Mouse (Mus musculus) myocyte (in vitro differentiated cells): ENCODE data around the gene Hist1h4d. TPM values are rescaled to one million over a fixed set of nuclear protein-coding genes. Genes with fewer than 3 reads are reported as not detected.

ENCODE experiments used
- H3K27me3 ChIP-seq: one replicate; pipeline ENCODE4 v1.6.1; 2011; ENCODE audit not compliant: control insufficient read depth, insufficient read depth, insufficient read length
- H3K36me3 ChIP-seq: one replicate; pipeline ENCODE4 v1.6.1; 2011; ENCODE audit not compliant: control insufficient read depth, insufficient read depth
- H3K4me2 ChIP-seq: one replicate; pipeline ENCODE4 v1.6.1; 2011; ENCODE audit warnings: low read depth, control low read depth
- H3K4me3 ChIP-seq: one replicate; pipeline ENCODE4 v1.5.1; 2011; ENCODE audit warnings: mild to moderate bottlenecking, control low read depth, moderate library complexity
- H3K79me2 ChIP-seq: one replicate; pipeline ENCODE4 v1.6.1; 2011; ENCODE audit not compliant: control insufficient read depth, insufficient read depth
- H3ac ChIP-seq: one replicate; pipeline ENCODE4 v1.6.1; 2011; ENCODE audit not compliant: control insufficient read depth, insufficient read length
- CEBPB ChIP-seq: IDR thresholded peaks from 2 replicates; pipeline ENCODE4 v1.6.1; 2011; ENCODE audit warnings: mild to moderate bottlenecking, moderate library complexity; ENCODE audit not compliant: poor library complexity, insufficient read depth, severe bottlenecking
- E2F4 ChIP-seq: IDR thresholded peaks from one replicate; pipeline ENCODE4 v1.6.1; 2011; ENCODE audit warnings: mild to moderate bottlenecking, control low read depth, moderate library complexity; ENCODE audit not compliant: insufficient read depth
- MAX ChIP-seq: IDR thresholded peaks from one replicate; pipeline ENCODE4 v1.6.1; 2011; ENCODE audit warnings: low read depth, mild to moderate bottlenecking, control low read depth
- MYOD1 ChIP-seq, 3 experiments: IDR thresholded peaks; one replicate each; pipeline ENCODE4 v1.6.1; 2011; ENCODE audit warnings: control low read depth in 2 of 3, low read depth in 2 of 3, mild to moderate bottlenecking in 2 of 3, moderate library complexity in 1 of 3; ENCODE audit not compliant: insufficient read length in 2 of 3, control insufficient read depth in 1 of 3
- MYOG ChIP-seq, 3 experiments: IDR thresholded peaks; one replicate each; pipeline ENCODE4 v1.6.1; 2011; ENCODE audit warnings: control low read depth in 2 of 3, low read depth in 2 of 3, mild to moderate bottlenecking in 2 of 3; ENCODE audit not compliant: insufficient read length in 2 of 3, control insufficient read depth in 1 of 3, insufficient read depth in 1 of 3
- POLR2A ChIP-seq: IDR thresholded peaks from one replicate; pipeline ENCODE4 v1.6.1; 2011; ENCODE audit warnings: low read depth, mild to moderate bottlenecking, control low read depth, moderate library complexity; ENCODE audit not compliant: insufficient read length
- POLR2AphosphoS2 ChIP-seq: IDR thresholded peaks from one replicate; pipeline ENCODE4 v1.6.1; 2011; ENCODE audit warnings: low read depth, control low read depth; ENCODE audit not compliant: insufficient read length
- REST ChIP-seq: IDR thresholded peaks from one replicate; pipeline ENCODE4 v1.6.1; 2011; ENCODE audit warnings: mild to moderate bottlenecking, control low read depth, moderate library complexity; ENCODE audit not compliant: insufficient read depth, insufficient read length
- SRF ChIP-seq: IDR thresholded peaks from one replicate; pipeline ENCODE4 v1.6.1; 2011; ENCODE audit warnings: low read depth; ENCODE audit not compliant: control insufficient read depth, insufficient read length
- TCF12 ChIP-seq: IDR thresholded peaks from one replicate; pipeline ENCODE4 v1.6.1; 2011; ENCODE audit warnings: mild to moderate bottlenecking, control low read depth; ENCODE audit not compliant: poor library complexity, insufficient read depth, severe bottlenecking
- TCF3 ChIP-seq: IDR thresholded peaks from one replicate; pipeline ENCODE4 v1.6.1; 2011; ENCODE audit warnings: low read depth, control low read depth; ENCODE audit not compliant: insufficient read length
- USF1 ChIP-seq: IDR thresholded peaks from one replicate; pipeline ENCODE4 v1.6.1; 2011; ENCODE audit warnings: low read depth, mild to moderate bottlenecking, control low read depth, moderate library complexity
- polyA plus RNA-seq: library from polyadenylated mRNA; unstranded; fragments of >200 nt; fragmentation: generic; extraction: Trizol; gene quantifications from one replicate; pipeline ENCODE4 v1.2.1, GENCODE M21; 2012; ENCODE audit warnings: missing spikeins

Gene Hist1h4d
- polyA plus RNA-seq, 1 experiment = 1.8 TPM

GRCm38 (mm10) chr13:23611638-23612037 is 30.2 kb downstream of the Hist1h4d start:
- Histone ChIP-seq H3K36me3 (no peaks in the 10 kb centered on the region), H3K4me3 (no peak overlapping the region), H3K27me3 (no peaks in the 10 kb centered on the region), H3K4me2 (no peak overlapping the region), H3K79me2 (no peaks in the 10 kb centered on the region), H3ac (no peak overlapping the region)
- TF ChIP-seq MYOG (IDR thresholded peaks at IDR 0.05; ENCODE audit: control insufficient read depth in 1 of 3, insufficient read depth in 1 of 3, insufficient read length in 2 of 3, low read depth in 2 of 3) (no peak), TCF12 (no peak), POLR2A (no peak), POLR2AphosphoS2 (no peak), USF1 (no peak), CEBPB (no peak), SRF (no peak), TCF3 (no peak), REST (no peak), E2F4 (no peak), MYOD1 (IDR thresholded peaks at IDR 0.05; ENCODE audit: control insufficient read depth in 1 of 3, insufficient read length in 2 of 3, low read depth in 2 of 3) (no peak), MAX (no peak)

DNA sequence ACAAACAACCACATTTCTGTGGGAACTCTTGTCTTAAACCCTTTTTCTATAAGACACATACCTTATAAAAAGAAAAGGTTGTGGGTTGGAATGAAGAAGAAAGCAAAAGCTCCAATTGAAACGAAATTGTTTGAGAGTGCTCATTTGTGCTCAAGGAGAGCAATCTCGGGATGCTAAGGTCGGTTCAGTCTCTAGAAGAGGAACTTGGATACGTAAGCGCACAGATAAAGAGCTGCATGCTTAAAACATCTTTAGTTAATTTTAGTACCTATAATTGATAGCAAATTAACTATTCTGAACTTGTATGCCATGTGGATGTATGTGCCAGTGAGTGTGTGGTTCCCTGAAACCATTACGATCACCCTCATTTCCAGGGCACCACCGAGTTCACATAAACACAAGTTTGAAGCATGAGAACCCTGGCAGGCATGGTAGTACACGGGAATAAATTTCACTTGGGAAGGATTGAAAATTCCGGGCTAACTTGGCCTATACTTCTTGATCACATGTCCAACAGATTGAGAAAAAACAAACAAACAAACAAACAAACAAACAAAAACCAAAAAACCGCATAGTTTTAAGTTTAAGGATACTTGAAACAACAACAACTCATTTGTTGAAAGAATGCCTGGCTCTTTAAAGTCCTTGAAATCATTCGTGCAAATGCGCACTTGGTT is 38.8 kb downstream of the Hist1h4d start:
- TF ChIP-seq MAX (no peak), E2F4 (no peak), MYOG (IDR thresholded peaks at IDR 0.05; ENCODE audit: control insufficient read depth in 1 of 3, insufficient read depth in 1 of 3, insufficient read length in 2 of 3, low read depth in 2 of 3) (no peak), TCF3 (no peak), POLR2A (no peak), TCF12 (no peak)

DNA sequence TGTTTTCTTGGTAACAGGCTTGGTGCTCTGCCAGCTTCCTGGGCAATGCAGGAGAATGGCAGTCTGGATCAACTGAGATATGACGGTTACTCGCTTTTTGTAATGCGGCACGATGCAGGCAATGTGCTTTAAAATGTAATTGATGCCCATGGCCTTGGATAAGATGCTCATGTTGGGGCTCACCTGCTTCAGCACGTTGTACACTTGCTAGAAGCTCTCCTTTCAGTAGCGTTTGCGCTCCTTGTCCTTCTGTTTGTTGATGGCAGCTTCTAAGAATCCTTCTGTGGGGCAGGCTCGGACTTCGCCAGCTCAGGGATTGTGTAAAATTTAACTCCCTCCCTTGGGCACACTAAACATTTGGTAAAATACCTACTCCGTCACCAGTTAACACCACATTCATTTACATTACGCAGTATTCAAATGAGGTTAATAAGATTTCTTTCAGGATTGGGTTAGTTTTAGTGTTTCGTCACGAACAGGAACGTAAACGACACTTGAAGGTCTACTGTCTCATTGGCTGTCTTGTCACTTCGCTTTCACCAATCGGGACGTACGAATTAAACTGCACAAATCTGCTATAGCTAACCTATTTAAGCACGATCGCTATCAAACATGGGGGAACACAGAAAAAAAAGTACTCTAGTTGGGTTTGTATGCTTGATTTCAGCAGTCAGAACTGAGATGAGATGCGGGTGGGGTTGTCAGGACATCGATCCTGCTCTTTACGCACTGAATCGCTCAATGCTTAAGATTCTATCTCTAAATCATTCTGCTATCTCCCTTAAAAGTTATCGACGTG is 39.5 kb downstream of the Hist1h4d start, which contains the start of gene Hist1h2be:
TSS of gene Hist1h2be (minus strand) at position 392 of the 799 bp plus-strand sequence.
- no peak within 1 kb of the TSS for H3ac ChIP-seq
- H3K4me2 ChIP-seq = peak within 1 kb of the TSS; percentile 93
- no peaks in the 10 kb centered on the region for H3K27me3 ChIP-seq
- H3K36me3 ChIP-seq = no peaks in the 10 kb centered on the region
- peak within 1 kb of the TSS; percentile 87 for H3K4me3 ChIP-seq
- H3K79me2 ChIP-seq = no peaks in the 10 kb centered on the region
- TF ChIP-seq E2F4 (no peak), TCF12 (no peak), REST (no peak), USF1 (no peak), MAX (no peak), POLR2A (peak; percentile 5), MYOD1 (IDR thresholded peaks at IDR 0.05; ENCODE audit: control insufficient read depth in 1 of 3, insufficient read length in 2 of 3, low read depth in 2 of 3) (no peak), CEBPB (no peak), SRF (no peak), TCF3 (no peak), POLR2AphosphoS2 (peak; percentile 64), MYOG (IDR thresholded peaks at IDR 0.05; ENCODE audit: control insufficient read depth in 1 of 3, insufficient read depth in 1 of 3, insufficient read length in 2 of 3, low read depth in 2 of 3) (no peak)

More for the DNA sequence above, 38.8 kb downstream of the Hist1h4d start:
- Histone ChIP-seq H3K4me3 (peak overlapping the region; percentile 87), H3ac (no peak overlapping the region), H3K79me2 (no peaks in the 10 kb centered on the region), H3K36me3 (no peaks in the 10 kb centered on the region), H3K4me2 (peak overlapping the region; percentile 93), H3K27me3 (no peaks in the 10 kb centered on the region)

DNA sequence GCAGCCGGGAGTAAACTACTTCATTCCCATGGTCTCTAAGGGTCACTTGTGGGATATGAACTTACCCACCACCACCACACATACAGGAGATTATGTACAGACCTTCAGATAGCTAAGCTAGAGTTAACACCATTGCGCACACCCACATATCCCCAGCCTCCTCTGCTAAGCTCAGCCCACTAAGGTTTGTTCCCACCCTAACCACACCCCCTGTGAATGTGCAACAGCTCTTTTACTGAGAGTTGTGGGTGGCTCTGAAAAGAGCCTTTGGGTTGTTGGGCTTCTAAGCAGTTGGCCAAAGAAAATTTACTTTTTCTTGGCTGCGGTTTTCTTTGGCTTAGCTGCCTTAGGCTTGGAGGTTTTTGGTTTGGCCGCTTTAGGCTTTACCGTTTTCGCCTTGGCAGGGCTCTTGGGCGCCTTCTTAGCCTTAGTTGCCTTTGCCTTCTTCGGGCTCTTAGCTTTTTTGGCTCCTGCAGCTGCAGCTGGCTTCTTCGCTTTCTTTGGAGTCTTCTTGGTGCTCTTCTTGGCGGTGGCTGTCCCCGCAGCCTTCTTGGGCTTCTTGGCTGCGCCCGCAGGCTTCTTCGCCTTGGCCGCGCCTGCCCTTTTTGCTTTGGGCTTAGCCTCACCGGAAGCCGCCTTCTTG is 40.3 kb downstream of the Hist1h4d start:
- TF ChIP-seq MYOG (IDR thresholded peaks at IDR 0.05; ENCODE audit: control insufficient read depth in 1 of 3, insufficient read depth in 1 of 3, insufficient read length in 2 of 3, low read depth in 2 of 3) (no peak), POLR2A (peak; percentile 88), POLR2AphosphoS2 (peak; percentile 98)
- Histone ChIP-seq H3K79me2 (no peaks in the 10 kb centered on the region), H3K4me3 (peak overlapping the region; percentile 87), H3K27me3 (no peaks in the 10 kb centered on the region), H3K36me3 (no peaks in the 10 kb centered on the region), H3ac (no peak overlapping the region), H3K4me2 (peak overlapping the region; percentile 93)
